Mouse (Mus musculus): ENCODE data around the gene Commd7. TPM values are rescaled to one million over a fixed set of nuclear protein-coding genes. Genes with fewer than 3 reads are reported as not detected.
"Not testable (repeated sequence)": the region's sequence is repeated elsewhere in the genome, so short reads cannot be mapped to it uniquely, and the experiment has no call there.

The Commd7 gene
- polyA plus RNA-seq (2015; fragmentation: Nextera tagmentation; extraction: Ambion mirVana), result 72.0 and 75.0 TPM in 2 replicates

DNA sequence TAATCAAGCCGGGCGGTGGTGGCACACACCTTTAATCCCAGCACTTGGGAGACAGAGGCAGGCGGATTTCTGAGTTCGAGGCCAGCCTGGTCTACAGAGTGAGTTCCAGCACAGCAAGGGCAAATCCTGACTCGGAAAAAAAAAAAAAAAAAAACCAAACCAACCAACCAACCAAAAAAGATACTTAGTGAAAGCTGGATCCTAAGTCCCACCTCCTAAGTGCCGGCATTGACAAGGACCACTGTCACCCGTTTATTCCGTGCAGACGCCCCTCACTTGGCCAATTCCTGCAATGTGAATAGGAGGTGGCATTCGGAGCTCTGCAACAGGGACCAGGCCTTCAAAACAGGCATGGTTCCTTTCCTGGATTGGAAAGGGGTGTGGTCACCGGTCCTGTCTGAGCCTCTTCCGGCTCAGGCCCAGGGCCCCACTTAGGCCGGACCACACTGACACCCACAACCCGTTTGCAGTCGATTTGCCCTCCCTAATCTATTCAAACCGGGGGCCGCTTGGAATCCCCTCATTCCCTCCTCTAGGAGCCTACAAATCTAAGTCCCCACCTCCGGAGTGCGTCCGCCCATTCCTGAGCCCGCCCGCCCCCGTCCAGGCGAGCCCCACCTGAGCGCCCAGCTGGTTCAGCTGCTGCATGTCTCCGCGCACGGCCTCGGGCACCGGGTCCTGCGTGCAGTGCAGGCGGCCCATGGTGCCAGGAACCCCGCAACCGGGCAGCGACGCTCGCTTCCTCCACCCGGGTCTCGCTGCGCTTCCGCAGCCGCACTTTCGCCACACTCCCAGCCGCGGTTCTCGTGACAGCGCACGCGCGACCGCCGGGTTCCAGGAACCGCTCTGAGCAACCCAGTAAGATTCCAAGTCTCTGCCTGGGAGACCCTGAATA, at the start of gene Commd7:
Gene Commd7 (minus strand): TSS at position 806 of the 895 bp plus-strand sequence.
- no peaks in the 10 kb centered on the region for H3K27me3 ChIP-seq (ENCODE audit: control insufficient read depth, insufficient read depth, low read length)
- H3K4me3 ChIP-seq (replicated peaks; ENCODE audit: low read length), result peak within 1 kb of the TSS; percentile 74
- H3K9me3 ChIP-seq (replicated peaks; ENCODE audit: control insufficient read depth, low read length), result no peaks in the 10 kb centered on the region
- H3K36me3 ChIP-seq (ENCODE audit: control insufficient read depth, insufficient read depth, low read length), result peaks cover 7% of the 10 kb centered on the region
- peaks cover 11% of the 10 kb centered on the region; the same call in 1 of the 2 replicates for H3K4me1 ChIP-seq (ENCODE audit: control insufficient read depth, insufficient read depth, low read length)
- H3K9ac ChIP-seq (ENCODE audit: low read length), result peak within 1 kb of the TSS; percentile 93
- H3K4me2 ChIP-seq (ENCODE audit: low read depth, low read length), result peak within 1 kb of the TSS; percentile 61
- peak; percentile 89 for ATAC-seq (ENCODE audit: insufficient read depth, low FRiP score)
- peak within 1 kb of the TSS; percentile 96 for H3K27ac ChIP-seq (ENCODE audit: low read length)
- 4% methylated on average over 53 of the region's 53 CpGs for WGBS

DNA sequence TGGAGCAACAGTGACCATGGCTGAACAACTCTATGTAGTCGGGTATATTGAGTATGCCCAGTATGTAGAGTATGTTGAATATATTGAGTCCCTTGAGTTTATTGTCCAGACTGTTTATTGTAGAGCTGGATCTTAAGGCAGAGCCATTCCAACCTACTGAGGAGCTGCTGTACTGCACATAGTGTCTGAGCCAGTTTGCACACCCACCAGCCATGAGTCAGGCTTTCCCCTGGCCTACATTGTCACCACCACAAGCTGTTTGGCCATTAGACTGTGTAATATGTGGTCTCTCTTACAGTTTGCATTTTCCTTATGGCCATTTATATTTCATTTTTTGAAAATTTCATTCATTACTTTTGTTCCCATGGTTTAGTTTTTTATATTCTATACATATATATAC, 47.4 kb upstream of the Commd7 start:
- H3K36me3 ChIP-seq (ENCODE audit: control insufficient read depth, insufficient read depth, low read length), result no peaks in the 10 kb centered on the region
- no peak overlapping the region for H3K9ac ChIP-seq (ENCODE audit: low read length)
- H3K4me3 ChIP-seq (replicated peaks; ENCODE audit: low read length), result no peak overlapping the region
- WGBS, result 78% methylated on average over 1 of the region's 1 CpGs
- H3K27me3 ChIP-seq (ENCODE audit: control insufficient read depth, insufficient read depth, low read length), result no peaks in the 10 kb centered on the region
- no peak overlapping the region for H3K4me2 ChIP-seq (ENCODE audit: low read depth, low read length)
- no peaks in the 10 kb centered on the region for H3K9me3 ChIP-seq (replicated peaks; ENCODE audit: control insufficient read depth, low read length)
- ATAC-seq (ENCODE audit: insufficient read depth, low FRiP score), result no peak
- H3K27ac ChIP-seq (ENCODE audit: low read length), result no peak overlapping the region
- H3K4me1 ChIP-seq (ENCODE audit: control insufficient read depth, insufficient read depth, low read length), result no peaks in the 10 kb centered on the region

DNA sequence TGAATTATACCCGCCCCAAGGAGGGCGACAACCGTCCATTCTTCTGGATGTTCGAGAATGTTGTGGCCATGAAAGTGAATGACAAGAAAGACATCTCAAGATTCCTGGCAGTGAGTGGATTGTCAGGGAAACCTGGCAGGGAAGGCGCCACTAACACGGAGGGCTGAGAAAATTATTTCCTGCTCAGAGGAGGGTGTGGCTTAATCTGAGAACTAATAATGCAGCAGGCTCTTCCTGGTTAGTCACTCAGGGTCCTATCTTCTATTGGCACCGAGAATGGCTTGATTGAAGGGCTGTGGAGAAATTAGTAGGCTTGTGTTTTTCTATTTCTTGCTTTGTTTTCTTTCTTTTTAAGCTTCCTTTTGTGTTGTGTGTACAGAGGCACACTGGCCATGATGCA, 45.0 kb upstream of the Commd7 start:
- no peak overlapping the region for H3K4me2 ChIP-seq (ENCODE audit: low read depth, low read length)
- no peak for ATAC-seq (ENCODE audit: insufficient read depth, low FRiP score)
- H3K9ac ChIP-seq (ENCODE audit: low read length), result no peak overlapping the region
- H3K4me3 ChIP-seq (replicated peaks; ENCODE audit: low read length), result no peak overlapping the region
- WGBS, result 75% methylated on average over 7 of the region's 7 CpGs
- no peaks in the 10 kb centered on the region for H3K36me3 ChIP-seq (ENCODE audit: control insufficient read depth, insufficient read depth, low read length)
- no peaks in the 10 kb centered on the region for H3K4me1 ChIP-seq (ENCODE audit: control insufficient read depth, insufficient read depth, low read length)
- no peak overlapping the region for H3K27ac ChIP-seq (ENCODE audit: low read length)
- H3K9me3 ChIP-seq (replicated peaks; ENCODE audit: control insufficient read depth, low read length), result no peaks in the 10 kb centered on the region
- H3K27me3 ChIP-seq (ENCODE audit: control insufficient read depth, insufficient read depth, low read length), result no peaks in the 10 kb centered on the region

DNA sequence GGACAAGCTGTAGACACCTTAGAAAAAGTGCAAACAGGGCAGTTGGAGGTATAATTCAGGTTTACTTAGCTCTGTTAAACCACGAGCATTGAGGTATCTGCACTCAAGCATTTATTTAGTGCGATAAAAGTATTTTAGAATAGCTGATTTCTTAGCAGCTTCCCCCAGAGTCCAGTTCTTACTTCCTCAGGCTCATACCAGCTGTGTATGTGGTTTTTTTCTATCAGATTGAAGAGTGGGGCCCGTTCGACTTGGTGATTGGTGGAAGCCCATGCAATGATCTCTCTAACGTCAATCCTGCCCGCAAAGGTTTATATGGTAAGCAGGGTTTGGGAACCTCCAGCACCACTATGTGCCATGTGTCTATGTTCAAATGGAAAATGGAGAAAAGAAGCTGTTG, 44.4 kb upstream of the Commd7 start:
- H3K4me1 ChIP-seq (ENCODE audit: control insufficient read depth, insufficient read depth, low read length), result no peaks in the 10 kb centered on the region
- H3K4me2 ChIP-seq (ENCODE audit: low read depth, low read length), result no peak overlapping the region
- H3K4me3 ChIP-seq (replicated peaks; ENCODE audit: low read length), result no peak overlapping the region
- H3K27me3 ChIP-seq (ENCODE audit: control insufficient read depth, insufficient read depth, low read length), result no peaks in the 10 kb centered on the region
- 87% methylated on average over 6 of the region's 6 CpGs for WGBS
- no peak overlapping the region for H3K9ac ChIP-seq (ENCODE audit: low read length)
- H3K36me3 ChIP-seq (ENCODE audit: control insufficient read depth, insufficient read depth, low read length), result no peaks in the 10 kb centered on the region
- no peak for ATAC-seq (ENCODE audit: insufficient read depth, low FRiP score)
- no peak overlapping the region for H3K27ac ChIP-seq (ENCODE audit: low read length)
- no peaks in the 10 kb centered on the region for H3K9me3 ChIP-seq (replicated peaks; ENCODE audit: control insufficient read depth, low read length)

DNA sequence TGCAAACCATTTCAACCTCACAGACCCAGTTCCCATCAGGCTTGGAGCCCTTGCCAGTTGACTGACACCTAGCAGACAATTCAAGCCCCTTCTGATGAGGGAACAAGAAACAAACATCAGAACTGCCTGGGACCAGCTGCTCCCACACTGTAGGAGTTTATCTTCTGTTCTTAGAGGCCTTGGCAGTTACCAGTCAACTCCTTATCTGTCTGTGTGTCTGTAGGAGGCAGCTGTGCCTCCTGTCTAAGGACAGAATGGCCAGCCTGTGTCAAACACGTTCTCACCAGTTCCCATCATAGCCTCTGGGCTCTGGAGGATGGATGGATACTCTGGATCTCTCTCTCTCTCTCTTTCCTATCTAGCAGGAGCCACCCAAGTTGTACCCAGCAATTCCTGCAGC, 42.8 kb upstream of the Commd7 start:
- ATAC-seq (ENCODE audit: insufficient read depth, low FRiP score), result not testable (repeated sequence)

DNA sequence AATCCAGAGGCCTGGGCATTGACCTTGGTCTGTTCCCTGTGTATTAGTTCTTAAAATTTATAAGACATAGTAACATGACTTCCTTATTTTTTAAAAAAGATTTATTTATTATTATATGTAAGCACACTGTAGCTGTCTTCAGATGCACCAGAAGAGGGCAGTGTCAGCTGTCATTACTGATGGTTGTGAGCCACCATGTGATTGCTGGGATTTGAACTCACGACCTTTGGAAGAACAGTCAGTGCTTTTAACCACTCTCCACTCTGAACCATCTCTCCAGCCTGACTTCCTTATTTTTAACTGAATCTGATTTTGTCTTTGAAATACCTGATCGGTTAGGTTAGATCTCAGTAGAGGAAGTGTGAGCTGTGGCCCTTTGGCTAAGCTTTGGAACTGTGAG, 40.0 kb upstream of the Commd7 start:
- Histone ChIP-seq H3K9ac (ENCODE audit: low read length) (no peak overlapping the region), H3K4me1 (ENCODE audit: control insufficient read depth, insufficient read depth, low read length) (no peaks in the 10 kb centered on the region), H3K27me3 (ENCODE audit: control insufficient read depth, insufficient read depth, low read length) (no peaks in the 10 kb centered on the region), H3K27ac (ENCODE audit: low read length) (no peak overlapping the region), H3K36me3 (ENCODE audit: control insufficient read depth, insufficient read depth, low read length) (no peaks in the 10 kb centered on the region), H3K4me3 (replicated peaks; ENCODE audit: low read length) (no peak overlapping the region), H3K4me2 (ENCODE audit: low read depth, low read length) (no peak overlapping the region), H3K9me3 (replicated peaks; ENCODE audit: control insufficient read depth, low read length) (no peaks in the 10 kb centered on the region)
- no peak for ATAC-seq (ENCODE audit: insufficient read depth, low FRiP score)
- 85% methylated on average over 2 of the region's 2 CpGs for WGBS

More for the DNA sequence above, 42.8 kb upstream of the Commd7 start:
- 90% methylated on average over 1 of the region's 1 CpGs for WGBS
- not testable (repeated sequence) for H3K9ac ChIP-seq (ENCODE audit: low read length); H3K27ac ChIP-seq (ENCODE audit: low read length); H3K4me3 ChIP-seq (replicated peaks; ENCODE audit: low read length); H3K36me3 ChIP-seq (ENCODE audit: control insufficient read depth, insufficient read depth, low read length); H3K27me3 ChIP-seq (ENCODE audit: control insufficient read depth, insufficient read depth, low read length); H3K4me2 ChIP-seq (ENCODE audit: low read depth, low read length); H3K4me1 ChIP-seq (ENCODE audit: control insufficient read depth, insufficient read depth, low read length); H3K9me3 ChIP-seq (replicated peaks; ENCODE audit: control insufficient read depth, low read length)

DNA sequence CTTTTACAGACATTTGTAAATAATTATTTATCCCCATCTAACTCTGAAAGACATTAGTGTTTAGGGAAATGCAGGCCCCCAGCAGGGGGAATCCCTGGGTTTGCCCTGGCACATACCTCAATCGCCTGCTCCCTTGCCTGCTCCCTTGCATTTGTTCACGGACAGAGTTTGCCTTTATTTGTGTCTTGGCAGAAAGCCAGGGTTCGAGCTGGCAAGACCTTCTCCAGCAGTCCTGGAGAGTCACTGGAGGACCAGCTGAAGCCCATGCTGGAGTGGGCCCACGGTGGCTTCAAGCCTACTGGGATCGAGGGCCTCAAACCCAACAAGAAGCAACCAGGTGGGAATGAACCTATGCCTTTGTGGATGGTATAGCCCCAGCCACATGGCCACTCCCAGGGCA, 37.5 kb upstream of the Commd7 start:
- Histone ChIP-seq H3K9me3 (replicated peaks; ENCODE audit: control insufficient read depth, low read length) (no peaks in the 10 kb centered on the region), H3K36me3 (ENCODE audit: control insufficient read depth, insufficient read depth, low read length) (no peaks in the 10 kb centered on the region), H3K4me3 (replicated peaks; ENCODE audit: low read length) (no peak overlapping the region), H3K4me1 (ENCODE audit: control insufficient read depth, insufficient read depth, low read length) (no peaks in the 10 kb centered on the region), H3K4me2 (ENCODE audit: low read depth, low read length) (no peak overlapping the region), H3K9ac (ENCODE audit: low read length) (no peak overlapping the region), H3K27me3 (ENCODE audit: control insufficient read depth, insufficient read depth, low read length) (no peaks in the 10 kb centered on the region), H3K27ac (ENCODE audit: low read length) (no peak overlapping the region)
- 64% methylated on average over 5 of the region's 5 CpGs for WGBS
- ATAC-seq (ENCODE audit: insufficient read depth, low FRiP score), result no peak; the same call in 1 of the 2 replicates

DNA sequence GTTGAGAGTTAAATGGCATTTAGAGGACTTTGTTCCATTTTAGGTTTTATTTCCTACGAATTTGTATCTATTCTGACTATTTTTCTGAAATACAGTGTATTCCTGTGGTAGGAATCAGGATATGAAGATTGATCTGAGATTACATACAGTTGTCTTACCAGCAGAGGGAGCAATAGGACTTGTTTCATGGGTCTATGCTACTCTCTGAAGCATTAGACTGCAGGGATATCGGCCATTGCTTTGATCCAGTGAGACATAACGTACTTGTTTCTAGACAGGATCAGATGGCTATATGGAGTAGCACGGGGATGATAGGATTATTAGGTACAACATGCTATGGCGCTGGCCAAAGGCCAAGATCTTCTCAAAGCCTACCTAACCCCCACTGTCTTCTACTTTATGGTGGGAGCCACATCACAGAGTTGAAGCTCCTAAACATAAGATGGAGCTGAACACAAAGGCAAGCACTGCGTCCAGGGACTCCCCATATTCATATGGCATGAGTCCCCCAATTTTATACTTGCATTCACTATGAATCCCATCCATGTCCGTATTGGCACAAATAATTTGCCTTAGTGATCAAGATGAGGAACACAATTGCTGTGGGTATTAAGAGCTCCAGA, 36.3 kb upstream of the Commd7 start:
- H3K4me1 ChIP-seq (ENCODE audit: control insufficient read depth, insufficient read depth, low read length), result no peaks in the 10 kb centered on the region
- no peaks in the 10 kb centered on the region for H3K36me3 ChIP-seq (ENCODE audit: control insufficient read depth, insufficient read depth, low read length)
- no peaks in the 10 kb centered on the region for H3K27me3 ChIP-seq (ENCODE audit: control insufficient read depth, insufficient read depth, low read length)
- H3K4me2 ChIP-seq (ENCODE audit: low read depth, low read length), result no peak overlapping the region
- H3K9ac ChIP-seq (ENCODE audit: low read length), result no peak overlapping the region
- WGBS, result 60% methylated on average over 7 of the region's 7 CpGs
- no peak for ATAC-seq (ENCODE audit: insufficient read depth, low FRiP score)
- no peak overlapping the region for H3K27ac ChIP-seq (ENCODE audit: low read length)
- H3K9me3 ChIP-seq (replicated peaks; ENCODE audit: control insufficient read depth, low read length), result no peaks in the 10 kb centered on the region
- H3K4me3 ChIP-seq (replicated peaks; ENCODE audit: low read length), result no peak overlapping the region

DNA sequence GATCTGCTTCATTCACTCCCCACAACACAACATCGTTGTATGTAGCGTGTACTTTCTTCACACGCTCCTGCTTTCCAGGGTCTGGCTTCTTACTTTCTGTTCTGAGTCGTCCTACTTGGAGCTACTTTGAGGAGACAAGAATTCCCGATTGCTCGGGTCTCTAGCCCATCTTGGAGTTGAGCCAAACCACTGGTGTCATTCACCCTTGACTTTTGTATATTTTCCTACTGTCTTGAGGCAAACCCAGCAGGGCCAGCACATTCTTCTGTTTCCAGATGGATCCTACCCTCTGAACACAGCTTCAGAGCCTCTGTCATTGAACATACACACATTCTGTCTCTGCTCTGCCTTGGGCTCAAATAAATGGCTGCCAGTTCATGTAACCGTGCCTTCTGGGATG, 32.8 kb upstream of the Commd7 start:
- no peaks in the 10 kb centered on the region for H3K27me3 ChIP-seq (ENCODE audit: control insufficient read depth, insufficient read depth, low read length)
- no peaks in the 10 kb centered on the region for H3K4me1 ChIP-seq (ENCODE audit: control insufficient read depth, insufficient read depth, low read length)
- no peaks in the 10 kb centered on the region for H3K9me3 ChIP-seq (replicated peaks; ENCODE audit: control insufficient read depth, low read length)
- no peak for ATAC-seq (ENCODE audit: insufficient read depth, low FRiP score)
- no peak overlapping the region for H3K4me3 ChIP-seq (replicated peaks; ENCODE audit: low read length)
- WGBS, result 77% methylated on average over 7 of the region's 7 CpGs
- no peak overlapping the region for H3K9ac ChIP-seq (ENCODE audit: low read length)
- no peak overlapping the region for H3K27ac ChIP-seq (ENCODE audit: low read length)
- no peaks in the 10 kb centered on the region for H3K36me3 ChIP-seq (ENCODE audit: control insufficient read depth, insufficient read depth, low read length)
- no peak overlapping the region for H3K4me2 ChIP-seq (ENCODE audit: low read depth, low read length)

Measured in stomach, embryonic 16.5 days (tissue).